8 mouse cellular contexts compared by ENCODE assay signal in the genomic region with DNA sequence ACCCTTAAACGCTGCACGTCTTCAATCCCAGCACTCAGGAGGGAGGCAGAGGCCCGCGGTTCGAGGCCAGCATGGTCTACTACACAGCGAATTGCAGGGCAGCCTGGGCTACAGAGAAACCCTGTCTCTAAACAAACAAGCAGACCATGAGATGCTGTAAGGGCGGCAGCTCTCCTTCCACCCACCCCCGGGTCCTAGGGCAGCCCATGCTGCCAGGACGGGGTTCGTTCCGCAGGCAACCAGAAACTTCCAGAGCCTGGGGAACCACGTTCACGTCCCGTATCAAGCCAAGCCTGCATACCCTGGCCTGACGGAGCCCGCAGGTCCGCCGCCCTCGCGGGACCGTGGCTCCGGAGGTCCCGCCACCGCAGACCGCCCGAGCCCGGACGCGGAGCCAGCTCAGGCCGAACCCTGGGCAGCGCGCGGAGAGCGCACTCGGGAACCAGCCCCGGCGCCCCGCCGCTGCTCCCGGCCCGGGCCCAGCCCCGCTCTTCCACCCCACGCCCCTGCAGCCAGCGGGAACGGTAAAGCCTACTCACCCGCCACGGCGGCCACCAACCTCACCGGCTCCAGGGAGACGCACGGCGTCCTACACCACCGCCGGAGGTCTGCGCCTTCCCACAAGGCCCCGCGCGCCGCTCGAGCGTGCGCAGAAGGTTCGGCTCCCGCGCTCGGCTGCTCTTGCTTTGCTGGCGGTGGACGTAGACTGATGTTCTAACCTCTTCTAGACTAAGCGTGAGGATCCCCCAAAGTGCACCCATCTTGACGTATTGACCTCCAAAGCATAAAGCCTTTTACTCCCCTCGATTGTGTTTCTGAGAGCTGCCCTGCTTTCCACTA. TPM values are rescaled to one million over a fixed set of nuclear protein-coding genes. Genes with fewer than 3 reads are reported as not detected.
A peak's percentile ranks its signal among the peaks of the same experiment; 100 is the strongest.
DNase-seq lines count a peak whose midpoint lies in the region; ATAC-seq and TF ChIP-seq lines count a peak whose summit lies in the region.

A gene (minus strand): TSS at position 615 of the 840 bp plus-strand sequence.

- peak; percentile 83 for DNase-seq in adipocyte (ENCODE audit: low spot score)
- peak; percentile 54 to 75 for DNase-seq in gastrocnemius, adult 8-10 months (ENCODE audit: low spot score in 2 of 2)
- peak; percentile 81 for DNase-seq in induced T-regulatory cell, adult 2 months (ENCODE audit: low read depth)
- DNase-seq in left cerebral cortex, adult 8-10 months (ENCODE audit: low spot score in 2 of 2), result peak; percentile 70 to 79
- DNase-seq in right cerebral cortex, adult 2 months (ENCODE audit: low spot score in 2 of 2), result peak; percentile 87 to 90
- peak; percentile 48 for DNase-seq in urinary bladder, postnatal 10 days (ENCODE audit: low spot score)

- peak within 1 kb of the TSS; percentile 96 for H3K4me3 ChIP-seq in cortical plate, adult 2 months (ENCODE audit: insufficient read depth, low read length)

- no peak within 1 kb of the TSS for H3K27ac ChIP-seq in cortical plate, adult 2 months (ENCODE audit: insufficient read depth, low read length)

- H3K4me1 ChIP-seq in cortical plate, adult 2 months (ENCODE audit: control insufficient read depth, insufficient read depth, low read length), result peaks cover 1% of the 10 kb centered on the region; the same call in 1 of the 2 replicates

- TF ChIP-seq CTCF in cortical plate, adult 2 months (IDR thresholded peaks at IDR 0.05; ENCODE audit: extremely low read depth, insufficient read depth, low read length), result no peak

- peak; percentile 73 for TF ChIP-seq POLR2A in cortical plate, adult 2 months (IDR thresholded peaks at IDR 0.05; ENCODE audit: extremely low read depth, insufficient read depth, low read length)

- peak; percentile 97 for ATAC-seq in megakaryocyte, adult 5-6 weeks (ENCODE audit: poor library complexity, severe bottlenecking)

RNA-seq across cellular contexts. Expression of the gene that starts here (rescaled TPM):
- 19.6 and 22.0 TPM in 2 replicates for polyA plus RNA-seq in cortical plate, adult 2 months (2012; rRNA removed)
- total RNA-seq in gastrocnemius, adult 8-10 months (2022), result 10 to 100 TPM; 12.5 to 13.9 (median 12.8) TPM
- 10 to 100 TPM; 29.6 to 32.8 (median 31.6) TPM for total RNA-seq in left cerebral cortex, adult 8-10 months (2022)
- total RNA-seq in megakaryocyte, adult 5-6 weeks (2015), result 6.8 and 7.9 TPM in 2 replicates
- total RNA-seq in megakaryocyte, adult 5-6 weeks (2017), result 10.8 and 12.8 TPM in 2 replicates
